Mouse (Mus musculus) testis, adult 2 months (tissue): ENCODE measurements at regions not wholly inside any gene's neighbourhood (a gene's known extent, or its start where the extent isn't known, plus 50 kb on each side); places are given as distances from the start of the nearest gene placed in this dataset.

Experiments used
- CTCF ChIP-seq: fragments of 200-500 bp; IDR thresholded peaks from 2 replicates; pipeline ENCODE4 v1.5.1; 2012; ENCODE audit warnings: low read depth, mild to moderate bottlenecking, inconsistent platforms, low read length, moderate library complexity; ENCODE audit not compliant: control insufficient read depth, insufficient read depth, insufficient replicate concordance
- POLR2A ChIP-seq: fragments of 200-500 bp; IDR thresholded peaks from 2 replicates; pipeline ENCODE4 v1.6.1; 2012; ENCODE audit warnings: low read depth, mild to moderate bottlenecking, inconsistent platforms, low read length, moderate library complexity; ENCODE audit not compliant: control insufficient read depth

GRCm38 (mm10) chr15:74401275-74401674 is 234.9 kb downstream of the Mroh4 start:
- TF ChIP-seq CTCF (no peak), POLR2A (no peak)
